Mouse (Mus musculus) myocyte (in vitro differentiated cells): ENCODE data around the gene Glrx5. TPM values are rescaled to one million over a fixed set of nuclear protein-coding genes. Genes with fewer than 3 reads are reported as not detected.
A peak's percentile ranks its signal among the peaks of the same experiment; 100 is the strongest.

Source experiments
- H3K27me3 ChIP-seq: one replicate; pipeline ENCODE4 v1.6.1; 2011; ENCODE audit not compliant: control insufficient read depth, insufficient read depth, insufficient read length
- H3K36me3 ChIP-seq: one replicate; pipeline ENCODE4 v1.6.1; 2011; ENCODE audit not compliant: control insufficient read depth, insufficient read depth
- H3K4me2 ChIP-seq: one replicate; pipeline ENCODE4 v1.6.1; 2011; ENCODE audit warnings: low read depth, control low read depth
- H3K4me3 ChIP-seq: one replicate; pipeline ENCODE4 v1.5.1; 2011; ENCODE audit warnings: mild to moderate bottlenecking, control low read depth, moderate library complexity
- H3K79me2 ChIP-seq: one replicate; pipeline ENCODE4 v1.6.1; 2011; ENCODE audit not compliant: control insufficient read depth, insufficient read depth
- H3ac ChIP-seq: one replicate; pipeline ENCODE4 v1.6.1; 2011; ENCODE audit not compliant: control insufficient read depth, insufficient read length
- CEBPB ChIP-seq: IDR thresholded peaks from 2 replicates; pipeline ENCODE4 v1.6.1; 2011; ENCODE audit warnings: mild to moderate bottlenecking, moderate library complexity; ENCODE audit not compliant: poor library complexity, insufficient read depth, severe bottlenecking
- E2F4 ChIP-seq: IDR thresholded peaks from one replicate; pipeline ENCODE4 v1.6.1; 2011; ENCODE audit warnings: mild to moderate bottlenecking, control low read depth, moderate library complexity; ENCODE audit not compliant: insufficient read depth
- MAX ChIP-seq: IDR thresholded peaks from one replicate; pipeline ENCODE4 v1.6.1; 2011; ENCODE audit warnings: low read depth, mild to moderate bottlenecking, control low read depth
- MYOD1 ChIP-seq, 3 experiments: IDR thresholded peaks; one replicate each; pipeline ENCODE4 v1.6.1; 2011; ENCODE audit warnings: control low read depth in 2 of 3, low read depth in 2 of 3, mild to moderate bottlenecking in 2 of 3, moderate library complexity in 1 of 3; ENCODE audit not compliant: insufficient read length in 2 of 3, control insufficient read depth in 1 of 3
- MYOG ChIP-seq, 3 experiments: IDR thresholded peaks; one replicate each; pipeline ENCODE4 v1.6.1; 2011; ENCODE audit warnings: control low read depth in 2 of 3, low read depth in 2 of 3, mild to moderate bottlenecking in 2 of 3; ENCODE audit not compliant: insufficient read length in 2 of 3, control insufficient read depth in 1 of 3, insufficient read depth in 1 of 3
- POLR2A ChIP-seq: IDR thresholded peaks from one replicate; pipeline ENCODE4 v1.6.1; 2011; ENCODE audit warnings: low read depth, mild to moderate bottlenecking, control low read depth, moderate library complexity; ENCODE audit not compliant: insufficient read length
- POLR2AphosphoS2 ChIP-seq: IDR thresholded peaks from one replicate; pipeline ENCODE4 v1.6.1; 2011; ENCODE audit warnings: low read depth, control low read depth; ENCODE audit not compliant: insufficient read length
- REST ChIP-seq: IDR thresholded peaks from one replicate; pipeline ENCODE4 v1.6.1; 2011; ENCODE audit warnings: mild to moderate bottlenecking, control low read depth, moderate library complexity; ENCODE audit not compliant: insufficient read depth, insufficient read length
- SRF ChIP-seq: IDR thresholded peaks from one replicate; pipeline ENCODE4 v1.6.1; 2011; ENCODE audit warnings: low read depth; ENCODE audit not compliant: control insufficient read depth, insufficient read length
- TCF12 ChIP-seq: IDR thresholded peaks from one replicate; pipeline ENCODE4 v1.6.1; 2011; ENCODE audit warnings: mild to moderate bottlenecking, control low read depth; ENCODE audit not compliant: poor library complexity, insufficient read depth, severe bottlenecking
- TCF3 ChIP-seq: IDR thresholded peaks from one replicate; pipeline ENCODE4 v1.6.1; 2011; ENCODE audit warnings: low read depth, control low read depth; ENCODE audit not compliant: insufficient read length
- USF1 ChIP-seq: IDR thresholded peaks from one replicate; pipeline ENCODE4 v1.6.1; 2011; ENCODE audit warnings: low read depth, mild to moderate bottlenecking, control low read depth, moderate library complexity
- polyA plus RNA-seq: library from polyadenylated mRNA; unstranded; fragments of >200 nt; fragmentation: generic; extraction: Trizol; gene quantifications from one replicate; pipeline ENCODE4 v1.2.1, GENCODE M21; 2012; ENCODE audit warnings: missing spikeins

Gene Glrx5
- 52.4 TPM for polyA plus RNA-seq

GRCm38 (mm10) chr12:105032147-105032831, at the start of gene Glrx5:
TSS of gene Glrx5 (plus strand) at chr12:105032688.
- Histone ChIP-seq H3K27me3 (no peaks in the 10 kb centered on the region), H3K4me3 (peak within 1 kb of the TSS; percentile 74), H3ac (peak within 1 kb of the TSS; percentile 96), H3K79me2 (peaks cover 67% of the 10 kb centered on the region), H3K36me3 (no peaks in the 10 kb centered on the region), H3K4me2 (peak within 1 kb of the TSS; percentile 89)
- no peak for TF ChIP-seq MYOG (IDR thresholded peaks at IDR 0.05; ENCODE audit: control insufficient read depth in 1 of 3, insufficient read depth in 1 of 3, insufficient read length in 2 of 3, low read depth in 2 of 3)
- no peak for TF ChIP-seq CEBPB
- peak; percentile 54 for TF ChIP-seq MAX
- TF ChIP-seq REST = peak; percentile 43
- TF ChIP-seq E2F4 = no peak
- peak; percentile 97 for TF ChIP-seq POLR2A
- TF ChIP-seq SRF = peak; percentile 84
- TF ChIP-seq MYOD1 (IDR thresholded peaks at IDR 0.05; ENCODE audit: control insufficient read depth in 1 of 3, insufficient read length in 2 of 3, low read depth in 2 of 3) = peak in 1 of 3 experiments; percentile 19
- TF ChIP-seq USF1 = no peak
- TF ChIP-seq TCF3 = no peak
- peak; percentile 98 for TF ChIP-seq POLR2AphosphoS2
- no peak for TF ChIP-seq TCF12

DNA sequence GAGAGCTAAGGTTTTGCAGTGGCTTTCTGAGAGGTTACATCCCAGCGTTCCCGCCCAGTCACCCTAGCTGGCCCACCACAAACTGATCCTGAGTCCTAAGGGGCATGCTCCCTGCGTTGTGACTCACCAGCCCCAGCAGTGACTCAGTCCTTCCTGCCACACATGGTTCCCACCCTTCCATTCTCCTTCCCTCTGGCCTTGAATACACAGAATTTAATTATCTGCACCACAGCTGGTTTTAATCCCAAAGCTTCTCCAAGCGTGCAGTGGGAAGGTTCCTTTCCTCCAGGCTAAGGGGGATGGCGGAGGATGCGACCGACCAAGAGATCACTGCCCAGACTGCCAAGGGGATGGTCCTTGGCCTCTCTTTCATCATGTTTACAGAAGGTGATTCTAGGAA, 49.0 kb upstream of the Glrx5 start:
- no peak overlapping the region for H3ac ChIP-seq
- H3K79me2 ChIP-seq = peaks cover 63% of the 10 kb centered on the region
- no peaks in the 10 kb centered on the region for H3K36me3 ChIP-seq
- H3K4me2 ChIP-seq = peak overlapping the region; percentile 81
- no peaks in the 10 kb centered on the region for H3K27me3 ChIP-seq
- TF ChIP-seq POLR2A (no peak), MYOD1 (IDR thresholded peaks at IDR 0.05; ENCODE audit: control insufficient read depth in 1 of 3, insufficient read length in 2 of 3, low read depth in 2 of 3) (peak in 2 of 3 experiments; percentile 52 to 79), MYOG (IDR thresholded peaks at IDR 0.05; ENCODE audit: control insufficient read depth in 1 of 3, insufficient read depth in 1 of 3, insufficient read length in 2 of 3, low read depth in 2 of 3) (peak in 1 of 3 experiments; percentile 65), POLR2AphosphoS2 (no peak), TCF3 (no peak), E2F4 (no peak), SRF (no peak), USF1 (no peak), MAX (no peak), TCF12 (peak; percentile 30), CEBPB (no peak), REST (no peak)
- no peak overlapping the region for H3K4me3 ChIP-seq

DNA sequence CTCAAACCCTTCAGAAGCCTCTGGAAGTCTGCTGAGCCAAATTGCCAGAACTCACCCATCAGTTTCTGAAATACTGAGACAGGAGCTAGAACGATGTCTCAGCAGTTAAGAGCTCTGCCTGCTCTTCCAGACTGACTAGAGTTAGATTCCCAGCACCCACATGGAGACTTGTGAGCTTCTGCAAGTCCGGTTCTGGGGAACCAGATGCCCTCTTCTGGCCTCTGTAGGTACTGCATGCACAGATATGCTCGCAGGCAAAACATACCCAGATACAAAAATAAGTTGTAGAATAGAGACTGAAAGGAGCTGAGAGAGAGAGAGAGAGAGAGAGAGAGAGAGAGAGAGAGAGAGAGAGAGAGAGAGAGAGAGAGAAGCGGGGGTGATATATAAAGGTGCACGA, 47.4 kb upstream of the Glrx5 start:
- Histone ChIP-seq H3ac (no peak overlapping the region), H3K79me2 (peaks cover 79% of the 10 kb centered on the region), H3K4me3 (no peak overlapping the region), H3K4me2 (no peak overlapping the region), H3K27me3 (no peaks in the 10 kb centered on the region), H3K36me3 (no peaks in the 10 kb centered on the region)
- TF ChIP-seq POLR2A (no peak), E2F4 (no peak), MYOG (IDR thresholded peaks at IDR 0.05; ENCODE audit: control insufficient read depth in 1 of 3, insufficient read depth in 1 of 3, insufficient read length in 2 of 3, low read depth in 2 of 3) (no peak)

GRCm38 (mm10) chr12:104986001-104986400, 46.5 kb upstream of the Glrx5 start:
- Histone ChIP-seq H3K4me2 (no peak overlapping the region), H3K4me3 (no peak overlapping the region), H3K27me3 (no peaks in the 10 kb centered on the region), H3K36me3 (no peaks in the 10 kb centered on the region), H3K79me2 (peaks cover 80% of the 10 kb centered on the region), H3ac (no peak overlapping the region)
- TF ChIP-seq CEBPB (no peak), REST (no peak), SRF (no peak), E2F4 (no peak), POLR2A (no peak), MYOG (IDR thresholded peaks at IDR 0.05; ENCODE audit: control insufficient read depth in 1 of 3, insufficient read depth in 1 of 3, insufficient read length in 2 of 3, low read depth in 2 of 3) (no peak), TCF3 (no peak), TCF12 (no peak), MYOD1 (IDR thresholded peaks at IDR 0.05; ENCODE audit: control insufficient read depth in 1 of 3, insufficient read length in 2 of 3, low read depth in 2 of 3) (no peak), MAX (no peak), POLR2AphosphoS2 (no peak), USF1 (no peak)

DNA sequence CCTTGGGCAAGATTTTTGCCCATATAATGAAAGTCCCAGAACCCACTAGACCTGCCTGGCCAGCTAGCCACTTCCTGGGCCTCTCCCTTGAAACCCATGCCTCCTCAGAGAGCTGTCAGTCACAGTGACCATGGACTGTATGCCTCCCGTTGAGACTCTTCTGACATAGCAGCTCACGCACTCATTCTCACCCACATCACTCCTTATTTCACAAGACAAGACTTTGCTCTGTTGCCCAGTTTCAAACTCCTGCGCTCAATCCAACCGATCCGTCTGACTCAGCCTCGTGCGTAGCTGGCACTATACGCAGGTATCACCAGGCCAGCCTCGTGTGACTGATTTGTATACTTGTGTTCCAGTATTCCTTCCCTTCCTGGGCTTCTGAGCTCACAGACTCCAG, 45.7 kb upstream of the Glrx5 start:
- no peak for TF ChIP-seq CEBPB
- TF ChIP-seq MYOD1 (IDR thresholded peaks at IDR 0.05; ENCODE audit: control insufficient read depth in 1 of 3, insufficient read length in 2 of 3, low read depth in 2 of 3) = no peak
- TF ChIP-seq MYOG (IDR thresholded peaks at IDR 0.05; ENCODE audit: control insufficient read depth in 1 of 3, insufficient read depth in 1 of 3, insufficient read length in 2 of 3, low read depth in 2 of 3) = no peak
- TF ChIP-seq MAX = no peak
- TF ChIP-seq SRF = no peak
- TF ChIP-seq POLR2AphosphoS2 = no peak
- Histone ChIP-seq H3K36me3 (no peaks in the 10 kb centered on the region), H3K4me3 (no peak overlapping the region), H3K4me2 (no peak overlapping the region), H3ac (no peak overlapping the region), H3K79me2 (peaks cover 77% of the 10 kb centered on the region), H3K27me3 (no peaks in the 10 kb centered on the region)
